Mouse (Mus musculus) hindbrain, embryonic 15.5 days (tissue): ENCODE results near the gene Tex2. TPM values are rescaled to one million over a fixed set of nuclear protein-coding genes. Genes with fewer than 3 reads are reported as not detected.
"Not testable (repeated sequence)": the region's sequence is repeated elsewhere in the genome, so short reads cannot be mapped to it uniquely, and the experiment has no call there.

ENCODE experiments used
- ATAC-seq: fragments of 200-750 bp; cut with Nextera tagmentation; 2 replicates; pipeline ENCODE4 v1.8.0; 2017; ENCODE audit warnings: low read depth, moderate number of reproducible peaks, moderate TSS enrichment; ENCODE audit not compliant: low FRiP score
- H3K27ac ChIP-seq: fragments of 300-500 bp; sonication (generic); replicated peaks from 2 replicates; pipeline ENCODE4 v1.5.1; 2015; ENCODE audit warnings: mild to moderate bottlenecking, inconsistent platforms
- H3K27me3 ChIP-seq: fragments of 300-500 bp; sonication (generic); 2 replicates; pipeline ENCODE4 v1.6.1; 2015; ENCODE audit warnings: control low read depth, inconsistent platforms
- H3K36me3 ChIP-seq: fragments of 300-500 bp; sonication (generic); 2 replicates; pipeline ENCODE4 v1.6.1; 2015; ENCODE audit warnings: control low read depth, inconsistent platforms
- H3K4me1 ChIP-seq: fragments of 300-500 bp; sonication (generic); replicated peaks from 2 replicates; pipeline ENCODE4 v1.6.1; 2015; ENCODE audit warnings: control low read depth, inconsistent platforms
- H3K4me2 ChIP-seq: fragments of 300-500 bp; sonication (generic); 2 replicates; pipeline ENCODE4 v1.6.1; 2015; ENCODE audit warnings: moderate library complexity, mild to moderate bottlenecking, inconsistent platforms
- H3K4me3 ChIP-seq: fragments of 300-500 bp; sonication (generic); 2 replicates; pipeline ENCODE4 v1.5.1; 2015; ENCODE audit warnings: mild to moderate bottlenecking, inconsistent platforms
- H3K9ac ChIP-seq: fragments of 300-500 bp; sonication (generic); 2 replicates; pipeline ENCODE4 v1.6.1; 2015; ENCODE audit warnings: inconsistent platforms
- H3K9me3 ChIP-seq: fragments of 300-500 bp; sonication (generic); 2 replicates; pipeline ENCODE4 v1.6.1; 2016; ENCODE audit warnings: control low read depth, inconsistent platforms
- WGBS: fragments of 180-500 bp; shearing (Covaris S2); methylation state at CpG from one replicate; pipeline ENCODE4 v1.1.7; 2015; 5-methylcytosine and 5-hydroxymethylcytosine counted together
- polyA plus RNA-seq: library from polyadenylated mRNA; unstranded; fragments of >200 nt; fragmentation: Nextera tagmentation; extraction: Ambion mirVana; gene quantifications from 2 replicates; pipeline ENCODE4 v1.2.1, GENCODE M21; 2015

The Tex2 gene
- polyA plus RNA-seq, 1 experiment from 2014 or later = 32.2 TPM

DNA sequence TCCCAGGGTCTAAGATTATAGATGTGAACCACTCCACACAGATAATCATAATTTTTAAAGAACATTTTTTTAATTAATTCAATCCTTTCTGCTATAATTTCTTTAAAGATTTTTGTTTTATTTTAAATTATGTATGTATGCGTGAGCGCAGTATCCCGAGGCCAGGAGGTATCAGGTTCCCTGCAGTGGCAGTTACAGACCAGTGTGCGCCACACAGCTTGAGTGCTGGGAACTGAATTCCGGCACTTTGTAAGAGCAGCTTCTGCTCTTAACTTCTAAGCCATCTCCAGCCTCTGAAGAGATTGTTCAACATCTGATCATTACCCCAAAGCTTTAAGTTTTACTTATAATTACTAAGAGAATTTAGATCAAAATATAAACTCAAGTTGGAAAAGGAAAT, 23.1 kb downstream of the Tex2 start:
- Histone ChIP-seq H3K4me1 (peaks cover 7% of the 10 kb centered on the region; the same call in 1 of the 2 replicates), H3K27me3 (no peaks in the 10 kb centered on the region), H3K9ac (no peak overlapping the region), H3K9me3 (no peaks in the 10 kb centered on the region), H3K27ac (no peak overlapping the region), H3K4me3 (no peak overlapping the region), H3K4me2 (no peak overlapping the region), H3K36me3 (0 out of 2 replicates have a peak, but pooled peaks cover 4% of the 10 kb centered on the region)
- WGBS = 52% methylated on average over 5 of the region's 5 CpGs
- no peak for ATAC-seq

DNA sequence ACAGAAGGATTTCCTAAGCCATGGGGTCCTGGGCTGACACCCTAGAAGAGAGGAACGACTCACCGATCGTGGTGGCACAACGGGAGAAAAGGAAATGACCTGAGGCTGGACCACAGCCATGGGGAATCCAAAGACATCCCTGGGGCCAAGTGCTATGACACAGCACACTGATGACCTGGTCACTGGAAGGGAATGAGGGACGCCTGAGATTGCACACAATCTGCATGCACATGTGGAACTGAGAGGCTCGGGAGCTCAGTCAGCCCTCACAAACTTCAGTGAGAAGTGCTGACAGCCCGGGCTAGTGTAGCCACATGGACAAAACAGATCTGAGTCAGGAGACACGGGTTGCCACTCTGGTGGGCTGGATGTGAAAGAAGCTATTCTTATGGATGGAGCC, 24.4 kb downstream of the Tex2 start:
- H3K9me3 ChIP-seq = no peaks in the 10 kb centered on the region
- no peak for ATAC-seq
- no peaks in the 10 kb centered on the region for H3K27me3 ChIP-seq
- no peak overlapping the region for H3K4me3 ChIP-seq
- 0 out of 2 replicates have a peak, but pooled peaks cover 4% of the 10 kb centered on the region for H3K36me3 ChIP-seq
- H3K4me2 ChIP-seq = no peak overlapping the region
- peaks cover 7% of the 10 kb centered on the region; the same call in 1 of the 2 replicates for H3K4me1 ChIP-seq
- no peak overlapping the region for H3K9ac ChIP-seq
- no peak overlapping the region for H3K27ac ChIP-seq
- 54% methylated on average over 8 of the region's 8 CpGs for WGBS

DNA sequence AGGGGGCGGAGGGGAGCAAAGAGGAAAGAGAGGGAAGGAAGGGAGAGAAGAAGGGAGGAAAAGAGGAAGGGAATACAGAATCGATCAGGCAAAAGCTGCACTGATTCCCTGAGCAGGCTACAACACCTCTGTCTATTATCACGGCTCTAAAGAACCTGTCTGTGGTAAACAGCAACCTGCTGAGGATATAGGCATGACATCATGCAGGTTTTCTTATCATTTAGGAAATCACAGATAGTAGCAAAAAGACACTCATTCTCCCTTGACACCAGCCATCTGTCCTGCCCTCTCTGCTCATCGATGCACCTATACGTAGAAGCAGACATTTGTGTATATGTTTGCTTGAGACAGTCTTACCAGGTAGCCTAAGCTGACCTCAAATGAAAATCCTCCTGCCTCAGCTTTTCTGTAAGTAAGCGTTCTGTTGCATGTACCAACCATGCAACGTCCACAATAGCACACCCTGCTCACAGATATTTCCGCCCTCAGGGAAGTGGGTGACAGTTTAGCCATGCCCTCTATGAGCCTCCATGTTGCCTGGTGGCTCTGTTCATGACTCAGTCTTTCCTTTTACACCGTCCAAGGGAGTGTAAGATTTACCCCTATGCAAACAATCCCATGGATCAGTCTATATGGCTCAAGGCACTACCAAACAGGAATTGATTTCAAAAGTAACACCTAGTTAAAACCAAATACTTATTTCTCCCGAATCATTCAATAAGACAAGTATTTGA, 25.3 kb downstream of the Tex2 start:
- no peaks in the 10 kb centered on the region for H3K9me3 ChIP-seq
- no peak overlapping the region for H3K27ac ChIP-seq
- no peaks in the 10 kb centered on the region for H3K27me3 ChIP-seq
- WGBS = 91% methylated on average over 10 of the region's 10 CpGs
- 0 out of 2 replicates have a peak, but pooled peaks cover 3% of the 10 kb centered on the region for H3K36me3 ChIP-seq
- no peak for ATAC-seq
- H3K4me2 ChIP-seq = no peak overlapping the region
- no peak overlapping the region for H3K4me3 ChIP-seq
- H3K4me1 ChIP-seq = peaks cover 11% of the 10 kb centered on the region; the same call in 1 of the 2 replicates
- H3K9ac ChIP-seq = no peak overlapping the region

DNA sequence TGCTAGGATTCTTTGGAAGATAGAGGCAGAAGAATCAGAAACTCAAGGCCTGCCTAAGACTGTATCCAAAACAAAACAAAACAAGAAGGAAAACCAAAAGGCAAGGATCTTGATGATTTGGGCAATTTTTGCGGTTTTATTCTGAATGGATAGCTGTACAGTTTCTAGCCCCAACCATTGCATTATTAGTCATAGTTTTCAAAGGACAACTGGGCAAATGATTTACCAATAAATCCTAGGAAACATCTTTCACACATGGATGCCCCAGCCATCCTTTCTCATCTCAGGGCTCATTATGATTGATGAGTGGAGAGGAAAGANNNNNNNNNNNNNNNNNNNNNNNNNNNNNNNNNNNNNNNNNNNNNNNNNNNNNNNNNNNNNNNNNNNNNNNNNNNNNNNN, 29.4 kb downstream of the Tex2 start:
- no peaks in the 10 kb centered on the region for H3K36me3 ChIP-seq
- H3K4me1 ChIP-seq = 0 out of 2 replicates have a peak, but pooled peaks cover 4% of the 10 kb centered on the region
- H3K4me3 ChIP-seq = no peak overlapping the region
- no peaks in the 10 kb centered on the region for H3K27me3 ChIP-seq
- H3K27ac ChIP-seq = peak overlapping the region; percentile 14; the same call in 1 of the 2 replicates
- no peaks in the 10 kb centered on the region for H3K9me3 ChIP-seq
- ATAC-seq = no peak
- 96% methylated on average over 1 of the region's 1 CpGs for WGBS
- no peak overlapping the region for H3K9ac ChIP-seq
- H3K4me2 ChIP-seq = no peak overlapping the region

DNA sequence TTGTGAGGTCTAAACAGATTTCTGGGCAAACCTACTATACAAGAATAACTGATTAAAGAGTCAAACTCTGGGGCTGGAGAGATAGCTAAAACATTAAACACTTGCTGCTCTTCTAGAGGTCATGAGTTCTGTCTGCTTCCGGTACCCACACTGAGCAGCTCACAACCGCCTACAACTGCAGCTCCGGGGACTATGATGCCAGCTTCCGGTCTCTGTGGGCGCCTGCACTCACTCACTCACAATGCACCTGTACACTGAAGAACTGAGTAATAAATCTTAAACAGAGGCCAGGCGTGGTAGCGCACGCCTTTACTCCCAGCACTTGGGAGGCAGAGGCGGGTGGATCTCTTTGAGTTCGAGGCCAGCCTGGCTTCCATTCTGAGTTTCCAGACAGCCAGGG, 31.9 kb downstream of the Tex2 start:
- H3K9ac ChIP-seq = no peak overlapping the region
- no peak overlapping the region for H3K4me3 ChIP-seq
- no peak for ATAC-seq
- H3K4me1 ChIP-seq = 0 out of 2 replicates have a peak, but pooled peaks cover 4% of the 10 kb centered on the region
- H3K27me3 ChIP-seq = no peaks in the 10 kb centered on the region
- no peaks in the 10 kb centered on the region for H3K9me3 ChIP-seq
- no peak overlapping the region for H3K4me2 ChIP-seq
- H3K36me3 ChIP-seq = no peaks in the 10 kb centered on the region
- 94% methylated on average over 10 of the region's 10 CpGs for WGBS
- no peak overlapping the region for H3K27ac ChIP-seq

DNA sequence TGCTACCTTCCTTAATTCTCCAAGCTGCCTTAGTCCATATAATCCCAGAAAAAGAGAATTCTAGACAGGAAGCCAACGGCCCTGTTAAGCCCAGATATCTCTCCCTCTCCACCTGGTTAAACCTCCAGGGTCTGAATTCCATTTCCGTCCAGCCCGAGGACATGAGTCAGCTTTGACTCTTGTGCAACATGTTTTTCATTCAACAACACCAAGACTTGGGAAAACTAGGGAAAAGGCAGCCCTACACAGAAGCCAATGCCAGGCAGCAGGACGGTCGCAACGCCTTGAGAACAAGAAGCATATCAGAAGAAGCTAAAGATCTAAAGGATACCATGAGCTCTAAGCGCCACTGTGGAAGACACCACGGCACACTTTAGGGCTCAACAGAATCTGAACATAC, 32.8 kb downstream of the Tex2 start:
- 95% methylated on average over 8 of the region's 8 CpGs for WGBS

DNA sequence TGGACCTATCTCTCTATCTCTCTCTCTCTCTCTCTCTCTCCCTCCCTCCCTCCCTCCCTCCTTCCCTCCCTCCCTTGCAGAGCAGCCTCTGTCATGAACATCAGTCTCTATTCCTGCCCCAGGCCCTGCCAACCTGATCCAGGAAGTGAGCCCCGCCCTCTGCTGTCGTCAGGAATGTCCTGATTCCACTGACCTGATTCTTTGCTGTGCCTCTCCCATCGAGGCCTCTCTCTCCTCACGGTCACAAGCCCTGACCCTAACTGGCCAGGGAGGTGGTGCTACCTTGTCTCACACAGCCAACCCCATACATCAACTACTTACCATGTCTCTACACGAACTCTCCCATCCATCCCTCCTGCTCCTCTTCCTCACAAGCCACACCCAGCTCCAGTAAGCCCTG, 33.3 kb downstream of the Tex2 start:
- Histone ChIP-seq H3K9ac (no peak overlapping the region), H3K36me3 (no peaks in the 10 kb centered on the region), H3K4me2 (no peak overlapping the region), H3K9me3 (no peaks in the 10 kb centered on the region), H3K27ac (no peak overlapping the region), H3K27me3 (no peaks in the 10 kb centered on the region), H3K4me3 (no peak overlapping the region), H3K4me1 (0 out of 2 replicates have a peak, but pooled peaks cover 4% of the 10 kb centered on the region)
- WGBS = 73% methylated on average over 5 of the region's 5 CpGs
- no peak for ATAC-seq

More for the DNA sequence above, 32.8 kb downstream of the Tex2 start:
- Histone ChIP-seq H3K27ac (no peak overlapping the region), H3K4me2 (no peak overlapping the region), H3K27me3 (no peaks in the 10 kb centered on the region), H3K4me3 (no peak overlapping the region), H3K9ac (no peak overlapping the region), H3K9me3 (no peaks in the 10 kb centered on the region), H3K36me3 (no peaks in the 10 kb centered on the region), H3K4me1 (0 out of 2 replicates have a peak, but pooled peaks cover 4% of the 10 kb centered on the region)
- ATAC-seq = no peak

DNA sequence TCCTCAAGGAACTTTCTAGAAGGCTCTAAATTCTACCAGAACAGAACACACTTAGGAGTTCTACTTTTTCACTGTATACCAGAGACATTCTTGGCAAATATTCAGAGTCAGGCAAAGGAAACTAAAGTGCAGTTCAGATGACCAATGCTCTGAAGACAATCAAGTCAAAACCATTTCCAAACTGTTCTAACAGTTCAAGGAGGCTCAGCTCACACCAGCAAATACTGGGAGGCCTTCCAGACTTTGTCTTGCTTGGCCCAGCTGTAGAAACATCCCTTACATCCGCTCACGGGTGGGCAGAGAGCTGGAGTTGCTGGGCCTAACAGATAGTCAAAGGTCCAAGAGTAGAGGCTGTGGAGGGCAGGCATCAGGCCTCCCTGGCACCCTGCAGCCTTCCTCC, 34.1 kb downstream of the Tex2 start:
- no peak for ATAC-seq
- H3K4me3 ChIP-seq = no peak overlapping the region
- H3K9ac ChIP-seq = no peak overlapping the region
- no peak overlapping the region for H3K27ac ChIP-seq
- 81% methylated on average over 2 of the region's 2 CpGs for WGBS
- H3K4me2 ChIP-seq = no peak overlapping the region
- no peaks in the 10 kb centered on the region for H3K36me3 ChIP-seq
- no peaks in the 10 kb centered on the region for H3K27me3 ChIP-seq
- no peaks in the 10 kb centered on the region for H3K9me3 ChIP-seq
- 0 out of 2 replicates have a peak, but pooled peaks cover 4% of the 10 kb centered on the region for H3K4me1 ChIP-seq

DNA sequence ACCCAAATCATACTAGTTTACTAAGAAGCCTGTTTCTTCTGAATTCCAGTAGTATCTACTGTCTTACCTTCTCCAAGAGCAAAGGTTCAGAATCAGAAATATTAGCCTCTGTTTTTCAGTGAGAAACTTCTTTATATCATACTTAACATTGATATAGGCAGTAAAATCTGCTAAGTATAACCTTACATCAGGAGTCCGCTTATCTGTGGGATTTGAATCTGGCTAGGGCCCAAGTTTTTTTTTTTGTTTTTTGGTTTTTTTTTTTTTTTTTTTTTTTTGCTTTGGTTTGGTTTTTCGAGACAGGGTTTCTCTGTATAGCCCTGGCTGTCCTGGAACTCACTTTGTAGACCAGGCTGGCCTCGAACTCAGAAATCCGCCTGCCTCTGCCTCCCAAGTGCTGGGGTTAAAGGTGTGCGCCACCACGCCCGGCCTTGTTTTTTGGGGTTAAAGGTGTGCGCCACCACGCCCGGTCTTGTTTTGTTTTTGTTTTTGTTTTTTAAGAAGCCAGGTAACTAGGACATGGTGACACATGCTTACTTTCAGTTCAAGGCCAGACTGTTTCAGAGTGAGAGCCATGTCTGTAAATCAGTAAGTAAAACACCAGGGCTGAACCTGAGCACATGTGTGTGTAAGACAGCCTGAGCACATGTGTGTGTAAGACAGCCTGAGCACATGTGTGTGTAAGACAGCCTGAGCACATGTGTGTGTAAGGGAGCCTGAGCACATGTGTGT, 35.4 kb downstream of the Tex2 start:
- not testable (repeated sequence) for H3K4me3 ChIP-seq, H3K9ac ChIP-seq, H3K27me3 ChIP-seq, H3K4me2 ChIP-seq, ATAC-seq, H3K27ac ChIP-seq, H3K9me3 ChIP-seq, H3K36me3 ChIP-seq, H3K4me1 ChIP-seq
- 96% methylated on average over 9 of the region's 10 CpGs for WGBS

DNA sequence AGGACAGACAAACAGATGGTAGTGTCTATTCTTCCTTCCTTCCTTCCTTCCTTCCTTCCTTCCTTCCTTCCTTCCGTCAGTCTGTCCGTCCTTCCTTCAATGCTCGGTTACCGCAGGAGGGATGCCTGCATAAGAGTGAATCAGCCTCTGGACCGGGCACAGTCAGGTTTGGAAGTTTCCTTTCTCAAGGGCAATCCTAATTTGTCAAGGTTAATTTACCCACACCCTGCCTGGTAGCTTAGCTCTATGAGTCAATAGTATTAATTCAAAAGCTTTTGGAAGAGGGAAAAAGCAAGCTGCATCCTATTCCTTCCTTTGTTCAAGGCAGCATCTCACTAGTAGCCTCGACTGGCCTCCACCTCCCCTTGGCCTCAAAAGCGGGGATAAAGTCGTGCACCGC, 38.8 kb downstream of the Tex2 start:
- ATAC-seq = no peak
- H3K27ac ChIP-seq = no peak overlapping the region
- WGBS = 78% methylated on average over 9 of the region's 9 CpGs

DNA sequence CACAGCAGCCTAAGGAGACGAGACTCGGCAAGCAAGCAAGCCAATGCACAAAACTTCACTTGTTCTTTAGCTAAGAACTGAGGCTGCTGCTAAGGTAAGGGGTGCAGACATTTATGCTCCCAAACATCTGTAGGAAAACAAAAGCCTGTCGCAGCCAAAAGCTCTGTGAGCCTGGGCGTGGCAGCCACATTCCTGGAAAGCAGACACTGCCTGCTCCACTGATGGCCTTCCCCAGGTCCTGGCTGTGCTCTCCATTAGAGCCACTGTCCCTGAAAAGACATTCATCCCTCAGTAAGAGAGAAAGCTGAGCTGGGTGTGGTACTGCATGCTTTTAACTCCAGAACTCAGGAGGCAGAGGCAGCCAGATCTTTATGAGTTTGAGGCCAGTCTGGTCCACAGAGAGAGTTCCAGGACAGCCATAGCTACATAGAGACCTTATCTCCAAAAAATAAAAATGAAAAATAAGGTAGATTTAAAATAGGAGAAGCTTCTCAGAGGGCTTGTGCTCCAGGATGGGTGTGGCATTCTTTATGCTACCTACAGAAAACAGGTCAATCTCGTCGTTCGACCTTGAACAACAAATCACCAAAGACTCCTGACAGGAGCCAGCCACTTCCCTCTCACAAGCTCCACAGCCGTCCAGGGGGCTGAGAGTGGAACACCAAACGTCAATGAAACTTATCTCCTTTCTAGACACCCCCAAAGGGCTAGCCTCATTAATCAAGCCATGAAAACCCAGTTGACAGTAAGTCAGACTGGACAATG, 39.6 kb downstream of the Tex2 start:
- Histone ChIP-seq H3K27me3 (no peaks in the 10 kb centered on the region), H3K36me3 (no peaks in the 10 kb centered on the region), H3K27ac (no peak overlapping the region), H3K4me1 (peaks cover 36% of the 10 kb centered on the region), H3K9ac (no peak overlapping the region), H3K9me3 (no peaks in the 10 kb centered on the region), H3K4me2 (no peak overlapping the region), H3K4me3 (no peak overlapping the region)
- 68% methylated on average over 9 of the region's 9 CpGs for WGBS
- no peak for ATAC-seq

More for the DNA sequence above, 38.8 kb downstream of the Tex2 start:
- Histone ChIP-seq H3K27me3 (no peaks in the 10 kb centered on the region), H3K4me3 (no peak overlapping the region), H3K9me3 (no peaks in the 10 kb centered on the region), H3K4me2 (no peak overlapping the region), H3K36me3 (no peaks in the 10 kb centered on the region), H3K9ac (no peak overlapping the region), H3K4me1 (peaks cover 30% of the 10 kb centered on the region)

DNA sequence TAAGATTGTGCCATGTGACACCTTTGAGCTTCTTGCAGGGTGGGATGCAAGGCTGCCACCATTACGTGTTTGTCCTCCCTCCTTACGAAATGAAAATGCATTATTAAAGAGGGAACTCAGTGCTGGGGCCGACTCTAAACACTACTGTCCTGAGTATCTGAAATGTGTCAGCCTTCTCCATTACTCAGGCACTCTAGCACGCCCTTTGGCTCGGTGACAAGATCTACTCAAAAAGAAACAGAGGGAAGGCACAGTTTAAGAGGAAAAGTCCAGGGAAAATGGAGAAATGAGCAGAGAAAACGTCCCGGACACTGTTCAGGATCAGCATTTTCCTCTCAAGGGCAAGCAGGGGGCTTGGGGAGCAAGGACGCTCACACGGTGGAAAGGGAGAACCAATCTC, 40.3 kb downstream of the Tex2 start:
- Histone ChIP-seq H3K4me1 (peaks cover 38% of the 10 kb centered on the region), H3K4me2 (no peak overlapping the region), H3K36me3 (peaks cover under 1% of the 10 kb centered on the region; the same call in 1 of the 2 replicates), H3K27ac (no peak overlapping the region), H3K9me3 (no peaks in the 10 kb centered on the region), H3K4me3 (no peak overlapping the region), H3K9ac (no peak overlapping the region), H3K27me3 (no peaks in the 10 kb centered on the region)
- WGBS = 63% methylated on average over 9 of the region's 9 CpGs
- ATAC-seq = no peak
